Mouse (Mus musculus) heart, postnatal 0 days (tissue): ENCODE measurements around the gene Nhlrc2. TPM values are rescaled to one million over a fixed set of nuclear protein-coding genes. Genes with fewer than 3 reads are reported as not detected.

Experiments used
- ATAC-seq: fragments of 200-750 bp; cut with Nextera tagmentation; 2 replicates; pipeline ENCODE4 v1.8.0; 2017; ENCODE audit warnings: low read depth, moderate number of reproducible peaks, moderate library complexity; ENCODE audit not compliant: insufficient read depth
- DNase-seq: peaks from one replicate; pipeline ENCODE4 v3.0.0-alpha.2; 2016; ENCODE audit warnings: low spot score
- H3K27ac ChIP-seq: fragments of 300-500 bp; sonication (generic); 2 replicates; pipeline ENCODE4 v1.5.1; 2014; ENCODE audit warnings: low read depth, mild to moderate bottlenecking
- H3K27me3 ChIP-seq: fragments of 300-500 bp; sonication (generic); 2 replicates; pipeline ENCODE4 v1.6.1; 2014; ENCODE audit warnings: low read length, mixed read lengths; ENCODE audit not compliant: control insufficient read depth, insufficient read depth
- H3K36me3 ChIP-seq: fragments of 300-500 bp; sonication (generic); replicated peaks from 2 replicates; pipeline ENCODE4 v1.6.1; 2014; ENCODE audit warnings: low read length, mixed read lengths; ENCODE audit not compliant: control insufficient read depth, insufficient read depth
- H3K4me1 ChIP-seq: fragments of 300-500 bp; sonication (generic); 2 replicates; pipeline ENCODE4 v1.6.1; 2014; ENCODE audit warnings: antibody characterized with exemption; ENCODE audit not compliant: control insufficient read depth, insufficient read depth
- H3K4me2 ChIP-seq: fragments of 300-500 bp; sonication (generic); 2 replicates; pipeline ENCODE4 v1.6.1; 2014; ENCODE audit warnings: low read depth, mild to moderate bottlenecking, low read length, moderate library complexity
- H3K4me3 ChIP-seq: fragments of 300-500 bp; sonication (generic); 2 replicates; pipeline ENCODE4 v1.5.1; 2014; ENCODE audit warnings: low read depth, low read length
- H3K9ac ChIP-seq: fragments of 300-500 bp; sonication (generic); replicated peaks from 2 replicates; pipeline ENCODE4 v1.6.1; 2014; ENCODE audit warnings: low read depth, low read length, mixed read lengths
- H3K9me3 ChIP-seq: fragments of 300-500 bp; sonication (generic); replicated peaks from 2 replicates; pipeline ENCODE4 v1.6.1; 2016; ENCODE audit warnings: low read length; ENCODE audit not compliant: control insufficient read depth
- CTCF ChIP-seq: IDR thresholded peaks from 2 replicates; pipeline ENCODE4 v1.5.1; 2016; ENCODE audit warnings: antibody characterized with exemption, control low read depth, low read depth
- EP300 ChIP-seq: IDR thresholded peaks from 2 replicates; pipeline ENCODE4 v1.6.1; 2016; ENCODE audit warnings: antibody characterized with exemption, low read depth
- WGBS: fragments of 180-500 bp; shearing (Covaris S2); extraction: QIAGEN DNeasy Blood & Tissue Kit; methylation state at CpG from one replicate; pipeline ENCODE4 v1.1.7; 2014; 5-methylcytosine and 5-hydroxymethylcytosine counted together
- polyA plus RNA-seq: library from polyadenylated mRNA; unstranded; fragments of >200 nt; fragmentation: Nextera tagmentation; extraction: Ambion mirVana; gene quantifications from 2 replicates; pipeline ENCODE4 v1.2.1, GENCODE M21; 2015
- total RNA-seq: library from RNA; depleted of rRNA; stranded (reverse); fragments of >200 nt; gene quantifications from 2 replicates; pipeline ENCODE4 v1.2.3, GENCODE M21; 2014; ENCODE audit warnings: low replicate concordance

Nhlrc2 gene
- total and polyA plus RNA-seq, 2 experiments from 2014 or later, result 11.1 to 30.4 TPM

DNA sequence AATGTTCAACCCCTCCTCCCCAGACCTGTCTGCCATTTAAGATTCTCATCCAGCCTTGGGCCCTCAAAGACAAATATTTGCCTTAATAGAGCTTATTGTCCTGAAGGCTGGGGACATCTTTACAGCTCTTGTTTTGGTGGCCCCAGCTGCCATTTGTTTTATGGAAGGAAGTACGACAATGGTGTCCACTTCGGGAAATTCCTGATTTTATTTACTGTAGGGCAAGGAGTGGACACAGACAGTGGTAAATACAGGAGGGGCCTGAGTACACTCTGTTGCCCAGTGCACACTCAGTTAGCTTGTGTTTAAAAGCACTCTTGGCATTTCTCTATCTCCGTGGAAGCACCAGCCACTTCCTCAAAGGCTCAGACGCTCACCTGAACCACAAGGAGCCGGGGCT lies 66.1 kb downstream of the Nhlrc2 start:
- DNase-seq (no peak), ATAC-seq (no peak)
- no peak for TF ChIP-seq CTCF
- TF ChIP-seq EP300, result no peak
- Histone ChIP-seq H3K36me3 (no peaks in the 10 kb centered on the region), H3K9me3 (no peaks in the 10 kb centered on the region), H3K4me2 (no peak overlapping the region), H3K9ac (no peak overlapping the region), H3K27me3 (no peaks in the 10 kb centered on the region), H3K4me1 (0 out of 2 replicates have a peak, but pooled peaks cover under 1% of the 10 kb centered on the region), H3K4me3 (no peak overlapping the region), H3K27ac (no peak overlapping the region)
- WGBS, result 74% methylated on average over 5 of the region's 5 CpGs

DNA sequence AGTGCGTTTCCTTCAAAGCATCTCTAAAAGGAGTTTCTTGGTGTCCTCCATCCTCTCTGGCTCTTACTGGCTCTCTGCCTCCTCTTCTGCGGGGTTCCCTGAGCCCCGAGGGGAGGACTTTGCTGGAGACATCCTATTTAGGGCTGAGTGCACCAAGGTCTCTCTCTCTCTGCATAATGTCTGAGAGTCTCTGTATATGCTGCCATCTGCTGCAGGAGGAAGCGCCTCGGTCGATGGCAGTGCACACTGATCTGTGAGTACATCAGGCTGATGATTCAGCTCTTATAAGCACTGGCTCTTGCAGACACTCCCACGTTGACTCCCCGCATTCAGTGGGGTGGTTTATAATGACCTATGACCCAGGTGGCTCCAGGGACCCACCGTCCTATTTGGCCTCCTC lies 70.8 kb downstream of the Nhlrc2 start:
- ATAC-seq, result no peak
- 71% methylated on average over 9 of the region's 9 CpGs for WGBS
- no peaks in the 10 kb centered on the region for H3K9me3 ChIP-seq

DNA sequence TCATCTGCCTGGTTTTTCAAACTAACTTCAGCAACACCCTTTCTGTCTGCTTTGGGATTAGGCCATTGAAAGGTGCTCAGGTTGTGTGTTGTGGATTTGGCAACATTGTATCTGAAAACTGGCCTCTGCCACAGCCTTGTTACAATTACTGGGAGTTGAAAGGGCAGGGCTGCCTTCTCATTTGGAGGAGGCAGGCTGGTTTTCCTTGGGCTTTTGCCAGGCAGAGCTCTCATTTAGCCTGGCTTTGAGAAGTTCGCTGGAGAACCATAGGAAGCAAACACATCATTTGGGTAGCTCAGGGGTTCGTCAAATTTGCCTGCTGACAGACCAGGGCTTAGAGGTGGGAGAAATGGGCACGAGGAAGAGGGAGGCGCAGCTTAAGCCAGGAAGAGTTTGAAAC lies 71.5 kb downstream of the Nhlrc2 start:
- ATAC-seq, result no peak
- no peak for DNase-seq
- Histone ChIP-seq H3K27ac (no peak overlapping the region), H3K36me3 (no peaks in the 10 kb centered on the region), H3K4me3 (no peak overlapping the region), H3K9ac (no peak overlapping the region), H3K9me3 (no peaks in the 10 kb centered on the region), H3K4me1 (no peaks in the 10 kb centered on the region), H3K27me3 (no peaks in the 10 kb centered on the region), H3K4me2 (no peak overlapping the region)
- TF ChIP-seq EP300 (no peak), CTCF (no peak)
- WGBS, result 57% methylated on average over 4 of the region's 4 CpGs

More for the DNA sequence above, 70.8 kb downstream of the Nhlrc2 start:
- Histone ChIP-seq H3K4me2 (no peak overlapping the region), H3K27me3 (no peaks in the 10 kb centered on the region), H3K27ac (no peak overlapping the region), H3K9ac (no peak overlapping the region), H3K4me3 (no peak overlapping the region), H3K36me3 (no peaks in the 10 kb centered on the region), H3K4me1 (no peaks in the 10 kb centered on the region)
- no peak for TF ChIP-seq CTCF
- no peak for TF ChIP-seq EP300
- no peak for DNase-seq

DNA sequence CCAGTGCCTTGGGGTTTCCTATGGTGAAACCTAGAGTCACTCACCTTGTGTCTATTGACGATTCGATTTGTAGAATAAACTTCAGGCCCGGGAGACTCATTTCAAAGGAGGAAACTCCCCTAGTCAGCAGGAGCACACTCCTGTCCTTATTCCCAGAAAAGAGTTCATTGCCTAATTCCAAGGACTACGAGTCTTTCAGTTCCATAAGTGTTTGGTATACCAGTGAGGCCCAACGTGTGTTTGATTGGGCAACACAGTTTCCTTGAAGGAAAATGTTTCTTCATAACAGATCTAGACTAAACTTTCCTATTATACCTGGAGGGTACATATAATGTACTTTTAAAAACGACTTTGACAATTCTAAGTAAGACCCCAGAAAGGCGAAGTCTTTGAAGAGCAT lies 73.8 kb downstream of the Nhlrc2 start:
- no peak overlapping the region for H3K27ac ChIP-seq
- ATAC-seq, result no peak
- DNase-seq, result no peak
- no peak overlapping the region for H3K4me3 ChIP-seq
- no peaks in the 10 kb centered on the region for H3K4me1 ChIP-seq
- no peak overlapping the region for H3K4me2 ChIP-seq
- no peaks in the 10 kb centered on the region for H3K36me3 ChIP-seq
- no peak overlapping the region for H3K9ac ChIP-seq
- no peak for TF ChIP-seq EP300
- TF ChIP-seq CTCF, result no peak
- no peaks in the 10 kb centered on the region for H3K27me3 ChIP-seq
- no peaks in the 10 kb centered on the region for H3K9me3 ChIP-seq
- 79% methylated on average over 7 of the region's 7 CpGs for WGBS

DNA sequence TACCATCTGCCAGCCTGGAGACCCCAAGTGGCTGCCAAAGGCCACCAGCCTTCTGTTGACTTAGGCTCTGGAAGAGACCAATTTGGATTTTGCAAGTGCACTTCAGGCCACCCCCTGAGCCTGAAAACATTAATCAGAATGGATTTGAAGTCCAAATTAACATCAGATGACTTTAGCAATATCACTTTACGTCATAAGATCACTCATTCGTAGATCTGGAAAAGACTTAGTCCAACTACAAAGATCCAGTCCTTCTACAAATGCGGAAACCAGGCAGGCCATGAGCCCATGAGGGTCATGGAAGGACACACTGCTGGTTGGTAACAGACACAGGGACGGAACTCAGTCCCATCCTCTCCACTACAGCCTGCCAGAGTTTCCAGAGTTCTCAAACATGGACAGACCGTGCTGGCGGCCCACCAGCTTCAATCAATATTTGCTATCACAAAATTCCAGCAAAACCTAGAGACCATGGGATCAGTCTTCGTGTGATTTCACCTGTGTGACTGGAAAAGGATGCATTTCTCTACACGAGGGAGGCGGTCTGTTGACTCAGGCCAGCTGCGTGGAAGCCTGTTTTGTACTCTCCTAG lies 79.9 kb downstream of the Nhlrc2 start:
- no peak overlapping the region for H3K9ac ChIP-seq
- TF ChIP-seq EP300 (no peak), CTCF (no peak)
- H3K27me3 ChIP-seq, result no peaks in the 10 kb centered on the region
- no peaks in the 10 kb centered on the region for H3K36me3 ChIP-seq
- H3K4me2 ChIP-seq, result no peak overlapping the region
- H3K4me1 ChIP-seq, result peaks cover 8% of the 10 kb centered on the region
- no peak for DNase-seq
- no peak overlapping the region for H3K27ac ChIP-seq
- H3K9me3 ChIP-seq, result no peaks in the 10 kb centered on the region
- 90% methylated on average over 10 of the region's 10 CpGs for WGBS
- no peak overlapping the region for H3K4me3 ChIP-seq
- ATAC-seq, result no peak

DNA sequence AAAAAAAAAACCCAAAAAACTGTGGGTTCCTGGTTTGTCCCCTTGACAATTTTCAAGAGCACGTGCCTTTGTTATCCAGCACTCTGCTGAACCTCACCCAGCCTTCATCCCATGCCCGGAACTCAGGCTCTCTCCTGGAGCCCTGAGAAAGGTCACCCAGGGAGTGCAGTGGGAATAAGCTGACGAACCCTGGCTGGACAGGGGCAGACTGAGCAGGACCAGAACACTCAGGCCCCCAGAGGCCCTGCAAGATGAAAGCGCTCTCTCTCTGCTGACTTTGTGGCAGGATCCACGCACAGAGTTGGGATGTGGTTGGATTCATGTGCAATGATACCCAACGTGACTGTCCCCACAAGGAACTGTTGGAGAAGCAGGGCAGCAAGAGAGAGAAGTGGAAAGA lies 81.6 kb downstream of the Nhlrc2 start:
- no peak for TF ChIP-seq EP300
- no peak for TF ChIP-seq CTCF
- Histone ChIP-seq H3K9me3 (no peaks in the 10 kb centered on the region), H3K27ac (no peak overlapping the region), H3K4me1 (peaks cover 8% of the 10 kb centered on the region), H3K4me2 (no peak overlapping the region), H3K9ac (no peak overlapping the region), H3K4me3 (no peak overlapping the region), H3K36me3 (no peaks in the 10 kb centered on the region), H3K27me3 (no peaks in the 10 kb centered on the region)
- ATAC-seq (no peak), DNase-seq (no peak)
- WGBS, result 75% methylated on average over 6 of the region's 6 CpGs
